Mouse (Mus musculus): ENCODE results near the gene Xxylt1. TPM values are rescaled to one million over a fixed set of nuclear protein-coding genes. Genes with fewer than 3 reads are reported as not detected.

Gene Xxylt1
- total and polyA plus RNA-seq, 3 experiments: 4.0 to 7.4 (median 5.6) TPM

- H3K27me3 ChIP-seq (ENCODE audit: insufficient read depth, low read length): no peaks in the 10 kb centered on the region
- TF ChIP-seq GATA2 (IDR thresholded peaks at IDR 0.05; ENCODE audit: borderline replicate concordance, low read depth, low read length) (no peak), POLR2AphosphoS5 (IDR thresholded peaks at IDR 0.05; ENCODE audit: insufficient replicate concordance, low read depth, low read length) (no peak), CTCF (IDR thresholded peaks at IDR 0.05; ENCODE audit: low read depth, low read length) (no peak), GATA1 (IDR thresholded peaks at IDR 0.05; ENCODE audit: borderline replicate concordance, low read length) (no peak), TAL1 (conservative IDR thresholded peaks at IDR 0.05; ENCODE audit: low read depth, low read length) (no peak)
- H3K4me3 ChIP-seq (ENCODE audit: low read depth, low read length): no peak overlapping the region
- DNase-seq (ENCODE audit: low spot score) (no peak), ATAC-seq (ENCODE audit: extremely low read depth, insufficient number of reproducible peaks, low FRiP score, poor library complexity, severe bottlenecking) (no peak)
- no peaks in the 10 kb centered on the region for H3K9me3 ChIP-seq (replicated peaks)
- H3K4me1 ChIP-seq (ENCODE audit: insufficient read depth, low read depth, low read length): no peaks in the 10 kb centered on the region
- H3K36me3 ChIP-seq (replicated peaks): peaks cover 63% of the 10 kb centered on the region
Observed at GRCm38 (mm10) chr16:31046217-31046659, 35.0 kb downstream of the Xxylt1 start.

- no peaks in the 10 kb centered on the region for H3K4me1 ChIP-seq (ENCODE audit: insufficient read depth, low read depth, low read length)
- ATAC-seq (ENCODE audit: extremely low read depth, insufficient number of reproducible peaks, low FRiP score, poor library complexity, severe bottlenecking): no peak
Observed at GRCm38 (mm10) chr16:31045211-31045610, 36.0 kb downstream of the Xxylt1 start.

GRCm38 (mm10) chr16:31043136-31043535 lies 38.1 kb downstream of the Xxylt1 start:
- DNase-seq (ENCODE audit: low spot score) (no peak), ATAC-seq (ENCODE audit: extremely low read depth, insufficient number of reproducible peaks, low FRiP score, poor library complexity, severe bottlenecking) (no peak)
- no peaks in the 10 kb centered on the region for H3K27me3 ChIP-seq (ENCODE audit: insufficient read depth, low read length)
- TF ChIP-seq POLR2AphosphoS5 (IDR thresholded peaks at IDR 0.05; ENCODE audit: insufficient replicate concordance, low read depth, low read length) (no peak), TAL1 (conservative IDR thresholded peaks at IDR 0.05; ENCODE audit: low read depth, low read length) (no peak), CTCF (IDR thresholded peaks at IDR 0.05; ENCODE audit: low read depth, low read length) (no peak), GATA1 (IDR thresholded peaks at IDR 0.05; ENCODE audit: borderline replicate concordance, low read length) (no peak), GATA2 (IDR thresholded peaks at IDR 0.05; ENCODE audit: borderline replicate concordance, low read depth, low read length) (no peak)
- H3K4me1 ChIP-seq (ENCODE audit: insufficient read depth, low read depth, low read length): no peaks in the 10 kb centered on the region
- no peaks in the 10 kb centered on the region for H3K9me3 ChIP-seq (replicated peaks)
- H3K36me3 ChIP-seq (replicated peaks): peaks cover 49% of the 10 kb centered on the region
- H3K4me3 ChIP-seq (ENCODE audit: low read depth, low read length): no peak overlapping the region

More at GRCm38 (mm10) chr16:31045211-31045610, 36.0 kb downstream of the Xxylt1 start:
- TF ChIP-seq GATA1 (IDR thresholded peaks at IDR 0.05; ENCODE audit: borderline replicate concordance, low read length) (no peak), CTCF (IDR thresholded peaks at IDR 0.05; ENCODE audit: low read depth, low read length) (no peak), TAL1 (conservative IDR thresholded peaks at IDR 0.05; ENCODE audit: low read depth, low read length) (no peak), POLR2AphosphoS5 (IDR thresholded peaks at IDR 0.05; ENCODE audit: insufficient replicate concordance, low read depth, low read length) (no peak), GATA2 (IDR thresholded peaks at IDR 0.05; ENCODE audit: borderline replicate concordance, low read depth, low read length) (no peak)
- DNase-seq (ENCODE audit: low spot score): no peak
- no peak overlapping the region for H3K4me3 ChIP-seq (ENCODE audit: low read depth, low read length)
- H3K36me3 ChIP-seq (replicated peaks): peaks cover 60% of the 10 kb centered on the region
- H3K27me3 ChIP-seq (ENCODE audit: insufficient read depth, low read length): no peaks in the 10 kb centered on the region
- H3K9me3 ChIP-seq (replicated peaks): no peaks in the 10 kb centered on the region

- no peak for TF ChIP-seq POLR2AphosphoS5 (IDR thresholded peaks at IDR 0.05; ENCODE audit: insufficient replicate concordance, low read depth, low read length)
- no peak for TF ChIP-seq TAL1 (conservative IDR thresholded peaks at IDR 0.05; ENCODE audit: low read depth, low read length)
- no peak for TF ChIP-seq GATA2 (IDR thresholded peaks at IDR 0.05; ENCODE audit: borderline replicate concordance, low read depth, low read length)
- no peak for TF ChIP-seq GATA1 (IDR thresholded peaks at IDR 0.05; ENCODE audit: borderline replicate concordance, low read length)
- no peak for TF ChIP-seq CTCF (IDR thresholded peaks at IDR 0.05; ENCODE audit: low read depth, low read length)
- no peak for DNase-seq (ENCODE audit: low spot score)
- H3K36me3 ChIP-seq (replicated peaks): peaks cover 34% of the 10 kb centered on the region
- no peaks in the 10 kb centered on the region for H3K27me3 ChIP-seq (ENCODE audit: insufficient read depth, low read length)
- H3K4me3 ChIP-seq (ENCODE audit: low read depth, low read length): no peak overlapping the region
- no peaks in the 10 kb centered on the region for H3K4me1 ChIP-seq (ENCODE audit: insufficient read depth, low read depth, low read length)
- ATAC-seq (ENCODE audit: extremely low read depth, insufficient number of reproducible peaks, low FRiP score, poor library complexity, severe bottlenecking): no peak
- H3K9me3 ChIP-seq (replicated peaks): no peaks in the 10 kb centered on the region
Observed at GRCm38 (mm10) chr16:31041566-31041965, 39.7 kb downstream of the Xxylt1 start.

- Histone ChIP-seq H3K4me3 (ENCODE audit: low read depth, low read length) (no peak overlapping the region), H3K27me3 (ENCODE audit: insufficient read depth, low read length) (no peaks in the 10 kb centered on the region), H3K4me1 (ENCODE audit: insufficient read depth, low read depth, low read length) (peaks cover 2% of the 10 kb centered on the region; the same call in 1 of the 2 replicates), H3K9me3 (replicated peaks) (no peaks in the 10 kb centered on the region), H3K36me3 (replicated peaks) (peaks cover 42% of the 10 kb centered on the region)
- DNase-seq (ENCODE audit: low spot score): no peak
- TF ChIP-seq POLR2AphosphoS5 (IDR thresholded peaks at IDR 0.05; ENCODE audit: insufficient replicate concordance, low read depth, low read length): no peak
- no peak for TF ChIP-seq CTCF (IDR thresholded peaks at IDR 0.05; ENCODE audit: low read depth, low read length)
- no peak for TF ChIP-seq TAL1 (conservative IDR thresholded peaks at IDR 0.05; ENCODE audit: low read depth, low read length)
- no peak for ATAC-seq (ENCODE audit: extremely low read depth, insufficient number of reproducible peaks, low FRiP score, poor library complexity, severe bottlenecking)
Observed at GRCm38 (mm10) chr16:31039803-31040459, 41.3 kb downstream of the Xxylt1 start.

- H3K27me3 ChIP-seq (ENCODE audit: insufficient read depth, low read length): no peaks in the 10 kb centered on the region
- H3K9me3 ChIP-seq (replicated peaks): no peaks in the 10 kb centered on the region
- DNase-seq (ENCODE audit: low spot score) (no peak), ATAC-seq (ENCODE audit: extremely low read depth, insufficient number of reproducible peaks, low FRiP score, poor library complexity, severe bottlenecking) (no peak)
- peaks cover 2% of the 10 kb centered on the region; the same call in 1 of the 2 replicates for H3K4me1 ChIP-seq (ENCODE audit: insufficient read depth, low read depth, low read length)
- no peak for TF ChIP-seq GATA2 (IDR thresholded peaks at IDR 0.05; ENCODE audit: borderline replicate concordance, low read depth, low read length)
- no peak for TF ChIP-seq CTCF (IDR thresholded peaks at IDR 0.05; ENCODE audit: low read depth, low read length)
- TF ChIP-seq TAL1 (conservative IDR thresholded peaks at IDR 0.05; ENCODE audit: low read depth, low read length): no peak
- no peak for TF ChIP-seq GATA1 (IDR thresholded peaks at IDR 0.05; ENCODE audit: borderline replicate concordance, low read length)
- TF ChIP-seq POLR2AphosphoS5 (IDR thresholded peaks at IDR 0.05; ENCODE audit: insufficient replicate concordance, low read depth, low read length): no peak
- H3K36me3 ChIP-seq (replicated peaks): peaks cover 30% of the 10 kb centered on the region
- H3K4me3 ChIP-seq (ENCODE audit: low read depth, low read length): no peak overlapping the region
Observed at GRCm38 (mm10) chr16:31037431-31037830, 43.8 kb downstream of the Xxylt1 start.

Data from G1E (cell line).